Mouse (Mus musculus) c-Kit-positive CD71-positive TER-119-negative erythroid progenitor cells, embryonic 14.5 days (primary cell): ENCODE results near the gene Wnt5b.

Experiments
- DNase-seq: peaks from one replicate; pipeline ENCODE4 v3.0.0-alpha.2; 2013; ENCODE audit warnings: low read depth

Gene Wnt5b

GRCm38 (mm10) chr6:119521931-119522391 lies 22.2 kb downstream of the Wnt5b start:
- no peak for DNase-seq

- no peak for DNase-seq
Observed at GRCm38 (mm10) chr6:119521482-119521900, 22.7 kb downstream of the Wnt5b start.

- no peak for DNase-seq
Observed at GRCm38 (mm10) chr6:119520731-119521130, 23.4 kb downstream of the Wnt5b start.

- DNase-seq = no peak
Observed at GRCm38 (mm10) chr6:119514085-119514484, 30.1 kb downstream of the Wnt5b start.

- no peak for DNase-seq
Observed at GRCm38 (mm10) chr6:119513452-119513851, 30.7 kb downstream of the Wnt5b start.

GRCm38 (mm10) chr6:119512701-119513100 lies 31.4 kb downstream of the Wnt5b start:
- DNase-seq = no peak

GRCm38 (mm10) chr6:119509437-119510037 lies 34.6 kb downstream of the Wnt5b start:
- no peak for DNase-seq

- DNase-seq = no peak
Observed at GRCm38 (mm10) chr6:119508634-119509375, 35.3 kb downstream of the Wnt5b start.

- no peak for DNase-seq
Observed at GRCm38 (mm10) chr6:119508221-119508620, 35.9 kb downstream of the Wnt5b start.

- no peak for DNase-seq
Observed at GRCm38 (mm10) chr6:119505525-119506225, 38.5 kb downstream of the Wnt5b start.

GRCm38 (mm10) chr6:119504756-119505155 lies 39.4 kb downstream of the Wnt5b start:
- DNase-seq = no peak

- no peak for DNase-seq
Observed at GRCm38 (mm10) chr6:119502031-119502430, 42.1 kb downstream of the Wnt5b start.

- no peak for DNase-seq
Observed at GRCm38 (mm10) chr6:119500086-119500485, 44.1 kb downstream of the Wnt5b start.

- DNase-seq = no peak
Observed at GRCm38 (mm10) chr6:119499271-119499670, 44.9 kb downstream of the Wnt5b start.

GRCm38 (mm10) chr6:119492630-119493014 lies 51.5 kb downstream of the Wnt5b start:
- DNase-seq = no peak

- no peak for DNase-seq
Observed at GRCm38 (mm10) chr6:119491997-119492629, 52.0 kb downstream of the Wnt5b start.

GRCm38 (mm10) chr6:119491006-119491405 lies 53.1 kb downstream of the Wnt5b start:
- no peak for DNase-seq

- DNase-seq = no peak
Observed at GRCm38 (mm10) chr6:119490549-119490948, 53.6 kb downstream of the Wnt5b start.

GRCm38 (mm10) chr6:119489765-119490164 lies 54.4 kb downstream of the Wnt5b start:
- DNase-seq = peak; percentile 35

- DNase-seq = no peak
Observed at GRCm38 (mm10) chr6:119487619-119488018, 56.5 kb downstream of the Wnt5b start.

GRCm38 (mm10) chr6:119487085-119487458 lies 57.1 kb downstream of the Wnt5b start:
- DNase-seq = no peak

- DNase-seq = no peak
Observed at GRCm38 (mm10) chr6:119486381-119487084, 57.6 kb downstream of the Wnt5b start.
